Mouse (Mus musculus): Measurements from ENCODE around the gene Arhgap27.
"Not testable (repeated sequence)": the region's sequence is repeated elsewhere in the genome, so short reads cannot be mapped to it uniquely, and the experiment has no call there.

Gene Arhgap27

GRCm38 (mm10) chr11:103294066-103294465, 69.4 kb downstream of the Arhgap27 start:
- no peak for DNase-seq (ENCODE audit: low spot score in 2 of 2)

- no peak for DNase-seq (ENCODE audit: low spot score in 2 of 2)
These were observed 70.6 kb downstream of the Arhgap27 start for GRCm38 (mm10) chr11:103292890-103293287.

DNA sequence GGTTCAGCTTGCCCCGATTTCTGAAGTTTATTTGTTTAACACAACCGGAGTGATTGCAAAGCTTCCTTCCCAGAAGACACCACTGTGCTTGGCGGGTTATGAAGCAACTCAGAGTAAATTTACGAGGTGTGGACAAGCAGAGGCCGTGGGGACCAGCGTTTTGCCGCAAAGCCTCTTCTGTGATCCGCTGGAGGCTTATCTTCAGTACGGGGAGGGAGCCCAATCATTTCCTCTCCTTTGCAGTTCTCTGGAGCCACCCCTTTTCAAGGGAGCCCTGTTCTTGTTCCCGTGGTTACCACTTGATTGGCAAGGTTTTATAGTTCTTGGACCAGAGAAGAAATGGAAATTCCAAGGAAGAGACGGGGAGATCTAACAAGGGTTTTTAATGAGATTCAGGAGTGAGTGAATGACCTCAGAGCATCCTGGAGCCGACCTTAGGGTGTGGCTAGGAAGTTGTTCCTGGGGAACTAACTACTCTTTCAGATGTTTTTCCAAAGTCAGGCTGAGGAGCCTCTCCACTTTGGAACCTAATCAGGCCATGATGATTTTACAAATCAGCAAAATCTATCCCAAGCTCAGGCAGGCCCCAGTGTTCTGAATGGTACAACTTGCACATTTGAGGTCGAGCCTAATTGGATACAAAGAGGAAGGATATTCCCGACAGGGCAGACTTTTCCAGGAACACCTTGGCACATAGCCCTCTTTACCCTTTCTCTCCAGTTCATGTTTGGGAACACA, 71.2 kb downstream of the Arhgap27 start:
- peak in 1 of 2 experiments; percentile 71 for DNase-seq (ENCODE audit: low spot score in 2 of 2)

DNA sequence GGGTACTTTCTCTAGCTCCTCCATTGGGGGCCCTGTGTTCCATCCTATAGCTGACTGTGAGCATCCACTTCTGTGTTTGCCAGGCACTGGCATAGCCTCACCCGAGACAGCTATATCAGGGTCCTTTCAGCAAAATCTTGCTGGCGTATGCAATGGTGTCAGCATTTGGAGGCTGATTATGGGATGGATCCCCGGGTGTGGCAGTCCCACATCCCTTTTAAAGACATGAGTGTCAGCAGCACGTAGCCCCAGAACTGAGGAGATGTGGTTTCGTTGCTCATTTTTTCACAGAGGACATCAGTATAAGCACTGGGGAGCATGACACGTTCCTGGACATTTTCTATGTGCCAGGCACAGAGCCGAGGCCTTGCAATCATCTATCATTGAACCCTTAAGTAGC, 72.7 kb downstream of the Arhgap27 start:
- not testable (repeated sequence) for DNase-seq (ENCODE audit: low spot score in 2 of 2)

DNA sequence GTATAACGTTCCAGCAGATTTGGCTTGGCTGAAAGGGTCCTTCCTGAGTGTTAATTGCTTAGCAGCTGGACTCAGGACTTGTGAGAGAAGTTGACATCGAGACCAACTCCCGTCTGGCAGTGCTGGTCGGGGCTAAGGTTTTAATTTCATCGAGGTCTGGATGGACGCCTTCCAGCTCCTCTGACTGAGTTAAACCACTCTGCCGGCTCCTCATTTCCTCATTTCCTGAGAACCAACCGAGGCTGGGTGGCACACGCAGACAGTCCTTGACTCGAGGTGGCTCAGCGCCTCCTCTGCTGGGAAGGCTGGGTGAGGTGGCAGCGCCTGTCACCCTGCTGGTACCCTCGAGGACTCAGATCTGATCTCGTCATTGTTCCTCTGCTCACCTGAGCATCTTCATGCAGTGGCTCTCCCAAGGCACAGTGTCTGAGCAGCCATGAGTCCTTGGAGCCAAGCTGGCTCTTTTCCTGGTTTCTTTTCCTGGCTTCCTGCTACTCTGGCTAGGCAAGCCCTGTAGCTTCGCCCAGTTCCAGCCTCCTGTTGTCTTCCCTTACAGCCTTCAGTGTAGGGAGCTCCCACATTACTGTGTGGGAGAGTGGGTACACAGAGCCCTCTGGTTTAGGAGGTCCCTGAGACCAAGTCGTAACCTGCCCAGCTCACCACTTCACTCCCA, 75.1 kb downstream of the Arhgap27 start:
- DNase-seq (ENCODE audit: low spot score in 2 of 2): no peak

DNA sequence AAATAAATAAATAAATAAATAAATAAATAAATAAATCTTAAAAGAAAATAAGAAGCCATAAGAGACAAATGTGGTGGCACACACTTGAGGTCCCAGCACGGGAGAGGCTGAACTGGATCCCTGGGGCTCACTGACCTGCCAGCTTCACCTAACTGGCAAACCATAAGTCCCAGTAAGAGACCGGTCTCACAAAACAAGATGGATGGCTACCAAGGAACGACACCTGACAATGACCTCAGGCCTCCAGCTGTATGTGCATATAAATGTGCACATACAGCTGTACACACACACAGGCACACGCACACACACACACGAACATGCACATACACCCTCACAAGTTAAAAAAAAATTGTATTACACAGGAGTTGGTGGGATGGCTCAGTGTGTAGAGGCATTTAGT, 76.6 kb downstream of the Arhgap27 start:
- no peak for DNase-seq (ENCODE audit: low spot score in 2 of 2)

DNA sequence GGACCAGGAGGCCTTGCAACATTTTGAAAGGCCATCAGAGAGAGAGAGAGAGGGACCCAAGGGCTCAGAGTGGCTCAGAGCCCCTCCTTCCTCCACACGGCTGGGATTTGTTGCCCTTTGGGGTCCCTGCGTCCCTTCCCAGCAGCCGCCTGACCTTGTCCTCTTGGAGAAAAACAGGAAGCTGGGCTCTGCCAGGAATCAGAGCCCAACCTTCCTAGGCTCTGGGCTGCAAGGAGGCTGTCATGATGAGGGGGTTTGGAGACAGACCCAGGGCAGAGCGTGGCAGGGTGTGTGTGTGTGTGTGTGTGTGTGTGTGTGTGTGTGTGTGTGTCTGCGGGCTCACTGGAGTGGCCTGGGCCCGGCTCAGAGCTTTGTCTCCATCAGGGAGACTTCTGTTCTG, 77.5 kb downstream of the Arhgap27 start:
- no peak for DNase-seq (ENCODE audit: low spot score in 2 of 2)

- DNase-seq (ENCODE audit: low spot score in 2 of 2): no peak
These were observed 78.2 kb downstream of the Arhgap27 start for GRCm38 (mm10) chr11:103285276-103285675.

GRCm38 (mm10) chr11:103281784-103282183, 81.7 kb downstream of the Arhgap27 start:
- DNase-seq (ENCODE audit: low spot score in 2 of 2): no peak
